Mouse (Mus musculus) liver, embryonic 12.5 days (tissue): ENCODE measurements around the gene Fdx1. TPM values are rescaled to one million over a fixed set of nuclear protein-coding genes. Genes with fewer than 3 reads are reported as not detected.

Source experiments
- ATAC-seq: fragments of 200-750 bp; cut with Nextera tagmentation; 2 replicates; pipeline ENCODE4 v1.8.0; 2017; ENCODE audit warnings: moderate number of reproducible peaks, mild to moderate bottlenecking, moderate library complexity
- H3K27ac ChIP-seq: fragments of 300-500 bp; sonication (generic); 2 replicates; pipeline ENCODE4 v1.5.1; 2016; ENCODE audit warnings: mild to moderate bottlenecking
- H3K27me3 ChIP-seq: fragments of 300-500 bp; sonication (generic); replicated peaks from 2 replicates; pipeline ENCODE4 v1.6.1; 2016; ENCODE audit warnings: mild to moderate bottlenecking, moderate library complexity
- H3K36me3 ChIP-seq: fragments of 300-500 bp; sonication (generic); 2 replicates; pipeline ENCODE4 v1.6.1; 2016; ENCODE audit warnings: mild to moderate bottlenecking, moderate library complexity
- H3K4me1 ChIP-seq: fragments of 300-500 bp; sonication (generic); 2 replicates; pipeline ENCODE4 v1.6.1; 2016
- H3K4me2 ChIP-seq: fragments of 300-500 bp; sonication (generic); 2 replicates; pipeline ENCODE4 v1.6.1; 2016; ENCODE audit warnings: mild to moderate bottlenecking, moderate library complexity
- H3K4me3 ChIP-seq: fragments of 300-500 bp; sonication (generic); 2 replicates; pipeline ENCODE4 v1.5.1; 2016; ENCODE audit warnings: mild to moderate bottlenecking, moderate library complexity
- H3K9ac ChIP-seq: fragments of 300-500 bp; sonication (generic); 2 replicates; pipeline ENCODE4 v1.6.1; 2016; ENCODE audit warnings: mild to moderate bottlenecking, moderate library complexity
- H3K9me3 ChIP-seq: fragments of 300-500 bp; sonication (generic); replicated peaks from 2 replicates; pipeline ENCODE4 v1.6.1; 2016; ENCODE audit warnings: mild to moderate bottlenecking, moderate library complexity
- WGBS: fragments of 180-500 bp; shearing (Covaris S2); methylation state at CpG from one replicate; pipeline ENCODE4 v1.1.7; 2016; ENCODE audit not compliant: insufficient replicate concordance; 5-methylcytosine and 5-hydroxymethylcytosine counted together
- polyA plus RNA-seq: library from polyadenylated mRNA; unstranded; fragments of >200 nt; fragmentation: Nextera tagmentation; extraction: Ambion mirVana; gene quantifications from 2 replicates; pipeline ENCODE4 v1.2.1, GENCODE M21; 2016

Fdx1 gene
- polyA plus RNA-seq, 1 experiment from 2014 or later = 34.4 TPM

- H3K36me3 ChIP-seq = peaks cover 7% of the 10 kb centered on the region; the same call in 1 of the 2 replicates
- H3K27me3 ChIP-seq = no peaks in the 10 kb centered on the region; the same call in 1 of the 2 replicates
- H3K9ac ChIP-seq = no peak overlapping the region
- ATAC-seq = no peak
- no peak overlapping the region for H3K4me3 ChIP-seq
- no peak overlapping the region for H3K4me2 ChIP-seq
- H3K27ac ChIP-seq = no peak overlapping the region
- H3K9me3 ChIP-seq = no peaks in the 10 kb centered on the region
- peaks cover 13% of the 10 kb centered on the region for H3K4me1 ChIP-seq
Observed at GRCm38 (mm10) chr9:51958981-51959380, 4.4 kb downstream of the Fdx1 start.

- no peak for ATAC-seq
Observed at GRCm38 (mm10) chr9:51957025-51957424, 6.3 kb downstream of the Fdx1 start.

GRCm38 (mm10) chr9:51956484-51956883, 6.9 kb downstream of the Fdx1 start:
- H3K9ac ChIP-seq = no peak overlapping the region
- H3K4me3 ChIP-seq = no peak overlapping the region
- no peak overlapping the region for H3K27ac ChIP-seq
- no peak overlapping the region for H3K4me2 ChIP-seq
- WGBS = 72% methylated on average over 2 of the region's 2 CpGs
- no peak for ATAC-seq
- no peaks in the 10 kb centered on the region for H3K4me1 ChIP-seq
- H3K27me3 ChIP-seq = no peaks in the 10 kb centered on the region
- H3K9me3 ChIP-seq = no peaks in the 10 kb centered on the region
- peaks cover 7% of the 10 kb centered on the region; the same call in 1 of the 2 replicates for H3K36me3 ChIP-seq

More at GRCm38 (mm10) chr9:51957025-51957424, 6.3 kb downstream of the Fdx1 start:
- Histone ChIP-seq H3K4me3 (no peak overlapping the region), H3K36me3 (peaks cover 7% of the 10 kb centered on the region; the same call in 1 of the 2 replicates), H3K4me2 (no peak overlapping the region), H3K4me1 (no peaks in the 10 kb centered on the region), H3K9ac (no peak overlapping the region), H3K9me3 (no peaks in the 10 kb centered on the region), H3K27ac (no peak overlapping the region), H3K27me3 (no peaks in the 10 kb centered on the region)
- WGBS = 42% methylated on average over 8 of the region's 8 CpGs

- H3K4me1 ChIP-seq = no peaks in the 10 kb centered on the region
- 66% methylated on average over 2 of the region's 2 CpGs for WGBS
- no peaks in the 10 kb centered on the region for H3K9me3 ChIP-seq
- no peak for ATAC-seq
- no peak overlapping the region for H3K4me2 ChIP-seq
- H3K27ac ChIP-seq = no peak overlapping the region
- no peak overlapping the region for H3K4me3 ChIP-seq
- no peaks in the 10 kb centered on the region for H3K27me3 ChIP-seq
- peaks cover 10% of the 10 kb centered on the region; the same call in 1 of the 2 replicates for H3K36me3 ChIP-seq
- no peak overlapping the region for H3K9ac ChIP-seq
Observed at GRCm38 (mm10) chr9:51951337-51951736, 12.0 kb downstream of the Fdx1 start.

- Histone ChIP-seq H3K27me3 (no peaks in the 10 kb centered on the region), H3K9ac (no peak overlapping the region), H3K9me3 (no peaks in the 10 kb centered on the region), H3K4me3 (no peak overlapping the region), H3K36me3 (peaks cover 10% of the 10 kb centered on the region; the same call in 1 of the 2 replicates), H3K27ac (no peak overlapping the region), H3K4me2 (no peak overlapping the region), H3K4me1 (no peaks in the 10 kb centered on the region)
- WGBS = 48% methylated on average over 1 of the region's 1 CpGs
- no peak for ATAC-seq
Observed at GRCm38 (mm10) chr9:51950667-51951066, 12.7 kb downstream of the Fdx1 start.

- no peaks in the 10 kb centered on the region for H3K4me1 ChIP-seq
- no peak overlapping the region for H3K9ac ChIP-seq
- no peak overlapping the region for H3K4me2 ChIP-seq
- peaks cover 10% of the 10 kb centered on the region; the same call in 1 of the 2 replicates for H3K36me3 ChIP-seq
- no peak for ATAC-seq
- H3K9me3 ChIP-seq = no peaks in the 10 kb centered on the region
- 63% methylated on average over 3 of the region's 3 CpGs for WGBS
- no peaks in the 10 kb centered on the region for H3K27me3 ChIP-seq
- no peak overlapping the region for H3K4me3 ChIP-seq
- H3K27ac ChIP-seq = no peak overlapping the region
Observed at GRCm38 (mm10) chr9:51950225-51950624, 13.1 kb downstream of the Fdx1 start.

- no peak for ATAC-seq
- Histone ChIP-seq H3K27me3 (no peaks in the 10 kb centered on the region), H3K36me3 (peaks cover 12% of the 10 kb centered on the region), H3K9ac (no peak overlapping the region), H3K9me3 (no peaks in the 10 kb centered on the region), H3K4me1 (no peaks in the 10 kb centered on the region), H3K4me3 (no peak overlapping the region), H3K27ac (no peak overlapping the region), H3K4me2 (no peak overlapping the region)
- 82% methylated on average over 6 of the region's 6 CpGs for WGBS
Observed at GRCm38 (mm10) chr9:51943934-51944333, 19.4 kb downstream of the Fdx1 start.

GRCm38 (mm10) chr9:51934641-51935040, 28.7 kb downstream of the Fdx1 start:
- Histone ChIP-seq H3K4me3 (no peak overlapping the region), H3K27me3 (no peaks in the 10 kb centered on the region), H3K36me3 (no peaks in the 10 kb centered on the region), H3K9me3 (no peaks in the 10 kb centered on the region), H3K9ac (no peak overlapping the region), H3K4me2 (no peak overlapping the region), H3K4me1 (0 out of 2 replicates have a peak, but pooled peaks cover 6% of the 10 kb centered on the region), H3K27ac (no peak overlapping the region)
- no peak for ATAC-seq
- WGBS = 46% methylated on average over 1 of the region's 1 CpGs

- ATAC-seq = no peak
- Histone ChIP-seq H3K9ac (no peak overlapping the region), H3K36me3 (no peaks in the 10 kb centered on the region)
Observed at GRCm38 (mm10) chr9:51931997-51932396, 31.4 kb downstream of the Fdx1 start.

GRCm38 (mm10) chr9:51931054-51931690, 32.2 kb downstream of the Fdx1 start:
- 80% methylated on average over 7 of the region's 7 CpGs for WGBS

More at GRCm38 (mm10) chr9:51931997-51932396, 31.4 kb downstream of the Fdx1 start:
- Histone ChIP-seq H3K27me3 (no peaks in the 10 kb centered on the region), H3K4me2 (no peak overlapping the region), H3K4me1 (peaks cover 18% of the 10 kb centered on the region; the same call in 1 of the 2 replicates), H3K9me3 (no peaks in the 10 kb centered on the region), H3K27ac (no peak overlapping the region), H3K4me3 (no peak overlapping the region)
- 72% methylated on average over 3 of the region's 3 CpGs for WGBS

GRCm38 (mm10) chr9:51929972-51930371, 33.4 kb downstream of the Fdx1 start:
- Histone ChIP-seq H3K36me3 (no peaks in the 10 kb centered on the region), H3K9me3 (no peaks in the 10 kb centered on the region), H3K27ac (no peak overlapping the region), H3K9ac (no peak overlapping the region), H3K4me1 (peaks cover 18% of the 10 kb centered on the region; the same call in 1 of the 2 replicates), H3K4me3 (no peak overlapping the region), H3K4me2 (no peak overlapping the region), H3K27me3 (no peaks in the 10 kb centered on the region)
- 38% methylated on average over 5 of the region's 5 CpGs for WGBS
- ATAC-seq = no peak

More at GRCm38 (mm10) chr9:51931054-51931690, 32.2 kb downstream of the Fdx1 start:
- Histone ChIP-seq H3K27ac (no peak overlapping the region), H3K4me3 (no peak overlapping the region), H3K9ac (no peak overlapping the region), H3K4me2 (no peak overlapping the region), H3K9me3 (no peaks in the 10 kb centered on the region), H3K36me3 (no peaks in the 10 kb centered on the region), H3K27me3 (no peaks in the 10 kb centered on the region), H3K4me1 (peaks cover 18% of the 10 kb centered on the region; the same call in 1 of the 2 replicates)
- no peak for ATAC-seq

- no peak for ATAC-seq
- Histone ChIP-seq H3K27me3 (no peaks in the 10 kb centered on the region), H3K9ac (no peak overlapping the region), H3K36me3 (no peaks in the 10 kb centered on the region), H3K27ac (no peak overlapping the region), H3K4me3 (no peak overlapping the region), H3K9me3 (no peaks in the 10 kb centered on the region), H3K4me2 (no peak overlapping the region), H3K4me1 (peaks cover 18% of the 10 kb centered on the region; the same call in 1 of the 2 replicates)
- 62% methylated on average over 7 of the region's 7 CpGs for WGBS
Observed at GRCm38 (mm10) chr9:51928659-51929058, 34.7 kb downstream of the Fdx1 start.
